Comparison of ENCODE assay signal across 8 mouse cellular contexts in genomic region chr13:64447947-64448346, GRCm38 (mm10). TPM values are rescaled to one million over a fixed set of nuclear protein-coding genes. Genes with fewer than 3 reads are reported as not detected.
DNase-seq lines count a peak whose midpoint lies in the region; ATAC-seq and TF ChIP-seq lines count a peak whose summit lies in the region.

No protein-coding gene starts in this region.

- WGBS in heart, postnatal 0 days = 4% methylated on average over 1 of the region's 1 CpGs

- peak; percentile 72 for TF ChIP-seq CTCF in heart, postnatal 0 days (IDR thresholded peaks at IDR 0.05; ENCODE audit: low read depth)

- H3K9ac ChIP-seq in heart, postnatal 0 days (replicated peaks; ENCODE audit: low read depth, low read length) = no peak overlapping the region

- no peaks in the 10 kb centered on the region for H3K36me3 ChIP-seq in heart, postnatal 0 days (replicated peaks; ENCODE audit: control insufficient read depth, insufficient read depth, low read length)

- no peaks in the 10 kb centered on the region for H3K27me3 ChIP-seq in heart, postnatal 0 days (ENCODE audit: control insufficient read depth, insufficient read depth, low read length)

- H3K9me3 ChIP-seq in heart, postnatal 0 days (replicated peaks; ENCODE audit: control insufficient read depth, low read length) = no peaks in the 10 kb centered on the region

- no peaks in the 10 kb centered on the region for H3K4me1 ChIP-seq in heart, postnatal 0 days (ENCODE audit: control insufficient read depth, insufficient read depth)

- peak; percentile 27; the same call in 1 of the 2 replicates for ATAC-seq in heart, postnatal 0 days (ENCODE audit: insufficient read depth, low read depth)

- H3K27ac ChIP-seq in heart, postnatal 0 days (ENCODE audit: low read depth) = no peak overlapping the region

- no peak for TF ChIP-seq EP300 in heart, postnatal 0 days (IDR thresholded peaks at IDR 0.05; ENCODE audit: low read depth)

- H3K4me3 ChIP-seq in heart, postnatal 0 days (ENCODE audit: low read depth, low read length) = no peak overlapping the region

- H3K4me2 ChIP-seq in heart, postnatal 0 days (ENCODE audit: low read depth, low read length) = no peak overlapping the region

- peak; percentile 54 for DNase-seq in heart, postnatal 0 days (ENCODE audit: low spot score)
- DNase-seq in heart, adult 9 months (ENCODE audit: low spot score in 2 of 2) = no peak
- peak; percentile 16 for DNase-seq in A20 (ENCODE audit: low read depth, low spot score)
- peak; percentile 71 for DNase-seq in R1 (ENCODE audit: low read depth, low spot score)
- peak; percentile 26 for DNase-seq in induced T-regulatory cell, adult 2 months (ENCODE audit: low read depth)
- peak; percentile 44 for DNase-seq in lung, postnatal 25 days (ENCODE audit: low spot score)
- DNase-seq in spleen, postnatal 10 days (ENCODE audit: low spot score in 2 of 2) = no peak
- no peak for DNase-seq in urinary bladder, adult 18-20 months (ENCODE audit: low spot score in 2 of 2)

RNA-seq across cellular contexts. Expression of gene Cdk20, which starts 15.8 kb away (rescaled TPM):
- 1.9 and 16.2 TPM in 2 replicates for total RNA-seq in heart, postnatal 0 days (2014; rRNA removed; ENCODE audit: low replicate concordance)
- 3.5 and 3.6 TPM in 2 replicates for polyA plus RNA-seq in heart, postnatal 0 days (2015; fragmentation: Nextera tagmentation; extraction: Ambion mirVana)

RNA-seq across cellular contexts. Expression of gene Fam240b, which starts 49.6 kb away (rescaled TPM):
- total RNA-seq in heart, postnatal 0 days (2014; rRNA removed; ENCODE audit: low replicate concordance) = not detected in 2 replicates
- polyA plus RNA-seq in heart, postnatal 0 days (2015; fragmentation: Nextera tagmentation; extraction: Ambion mirVana) = not detected in 2 replicates

Comparison
In these comparisons a context has a peak if more than half of its experiments do, and no peak if none do; other contexts are left out.
1. DNase-seq: peak in heart, postnatal 0 days (single experiment), A20 (single experiment), R1 (single experiment), induced T-regulatory cell, adult 2 months (single experiment) and lung, postnatal 25 days (single experiment); none in heart, adult 9 months (0 of 2), spleen, postnatal 10 days (0 of 2) and urinary bladder, adult 18-20 months (0 of 2).